Comparison of ENCODE assay signal across 8 mouse cellular contexts in genomic region chr2:28517206-28517909, GRCm38 (mm10). TPM values are rescaled to one million over a fixed set of nuclear protein-coding genes. Genes with fewer than 3 reads are reported as not detected.
DNase-seq lines count a peak whose midpoint lies in the region; ATAC-seq and TF ChIP-seq lines count a peak whose summit lies in the region.

No protein-coding gene starts in this region.

- TF ChIP-seq POLR2A in CH12.LX (IDR thresholded peaks at IDR 0.05; ENCODE audit: low read depth, low read length), result no peak
- no peak for TF ChIP-seq POLR2A in cortical plate, adult 2 months (IDR thresholded peaks at IDR 0.05; ENCODE audit: extremely low read depth, insufficient read depth, low read length)
- no peak for TF ChIP-seq POLR2A in heart, adult 2 months (IDR thresholded peaks at IDR 0.05; ENCODE audit: insufficient read depth, low read depth, low read length)

- peaks cover 0 to 10% of the 10 kb centered on the region in 2 experiments for H3K36me3 ChIP-seq in CH12.LX (replicated peaks in 1 of 2; ENCODE audit: control insufficient read depth in 1 of 2, insufficient read depth in 1 of 2, low read length in 1 of 2)
- no peaks in the 10 kb centered on the region for H3K36me3 ChIP-seq in heart, adult 2 months (ENCODE audit: control insufficient read depth, insufficient read depth, low read length)
- H3K36me3 ChIP-seq in kidney, embryonic 14.5 days (ENCODE audit: control insufficient read depth, insufficient read depth, low read length), result peaks cover 4% of the 10 kb centered on the region; the same call in 1 of the 2 replicates

- in situ Hi-C loops in CH12.LX (cut with MboI; ENCODE audit: low pct_ligation_motif_present, low pct_unique_long_range_greater_than_20kb, low sequenced_read_pairs), result no loop called here

- peak; percentile 95 for DNase-seq in CH12.LX (ENCODE audit: extremely low read depth)
- DNase-seq in ZHBTc4 (ENCODE audit: low read depth, low spot score), result peak; percentile 95
- peak; percentile 82 to 86 for DNase-seq in heart, adult 2 months
- peak; percentile 88 for DNase-seq in lung, postnatal 10 days
- peak; percentile 76 to 79 for DNase-seq in right cerebral cortex, postnatal 10 days (ENCODE audit: low spot score in 2 of 2)
- peak; percentile 85 for DNase-seq in yolk sac, embryonic 10.5 days (ENCODE audit: low spot score)

- intact Hi-C loops in heart, adult 2 months (cut with DNase I), result loop anchor here (1.0 kb wide), 1 partner anchor 30 kb away; no protein-coding TSS in a partner anchor

- H3K4me2 ChIP-seq in CH12.LX (ENCODE audit: insufficient read depth, low read depth, poor library complexity, severe bottlenecking), result no peak overlapping the region
- H3K4me2 ChIP-seq in kidney, embryonic 14.5 days (replicated peaks; ENCODE audit: low read depth, low read length), result no peak overlapping the region

- TF ChIP-seq EP300 in CH12.LX (IDR thresholded peaks at IDR 0.05; ENCODE audit: low read length), result 0 out of 2 replicates have a peak, but pooled peaks have one; percentile 15
- TF ChIP-seq EP300 in heart, adult 2 months (IDR thresholded peaks at IDR 0.05; ENCODE audit: insufficient read depth, low read depth, low read length), result peak; percentile 92

- TF ChIP-seq RAD21 in CH12.LX (IDR thresholded peaks at IDR 0.05; ENCODE audit: low read depth, low read length), result peak; percentile 91

- 38% methylated on average over 5 of the region's 5 CpGs for WGBS in heart, adult 2 months
- WGBS in kidney, embryonic 14.5 days, result 53% methylated on average over 5 of the region's 5 CpGs

- no peaks in the 10 kb centered on the region for H3K79me2 ChIP-seq in CH12.LX (replicated peaks; ENCODE audit: control insufficient read depth, extremely low read depth, insufficient read depth, poor library complexity, severe bottlenecking)
- H3K79me2 ChIP-seq in heart, adult 2 months (replicated peaks; ENCODE audit: control insufficient read depth, insufficient read depth, low read length), result no peaks in the 10 kb centered on the region

- peaks cover 31 to 67% of the 10 kb centered on the region in 2 experiments for H3K4me1 ChIP-seq in CH12.LX (ENCODE audit: control insufficient read depth in 1 of 2, insufficient read depth in 2 of 2)
- H3K4me1 ChIP-seq in cortical plate, adult 2 months (ENCODE audit: control insufficient read depth, insufficient read depth, low read length), result peaks cover 27% of the 10 kb centered on the region
- H3K4me1 ChIP-seq in heart, adult 2 months (ENCODE audit: control insufficient read depth, insufficient read depth, low read length), result peaks cover 14% of the 10 kb centered on the region
- H3K4me1 ChIP-seq in kidney, embryonic 14.5 days (ENCODE audit: control insufficient read depth, insufficient read depth, low read length), result peaks cover 12% of the 10 kb centered on the region

- H3K27me3 ChIP-seq in CH12.LX (replicated peaks), result peaks cover 12% of the 10 kb centered on the region
- no peaks in the 10 kb centered on the region for H3K27me3 ChIP-seq in heart, adult 2 months (ENCODE audit: control insufficient read depth, insufficient read depth, low read length)
- no peaks in the 10 kb centered on the region for H3K27me3 ChIP-seq in kidney, embryonic 14.5 days (ENCODE audit: control insufficient read depth, insufficient read depth, low read length)

- H3K27ac ChIP-seq in CH12.LX (ENCODE audit: insufficient read depth, low read depth), result peak overlapping the region; percentile 49
- H3K27ac ChIP-seq in cortical plate, adult 2 months (ENCODE audit: insufficient read depth, low read length), result peak overlapping the region; percentile 49
- no peak overlapping the region for H3K27ac ChIP-seq in heart, adult 2 months
- H3K27ac ChIP-seq in kidney, embryonic 14.5 days (ENCODE audit: low read depth, low read length), result no peak overlapping the region

- H3K9me3 ChIP-seq in CH12.LX (replicated peaks; ENCODE audit: low read length), result no peaks in the 10 kb centered on the region
- no peaks in the 10 kb centered on the region for H3K9me3 ChIP-seq in kidney, embryonic 14.5 days (ENCODE audit: control insufficient read depth, low read length)

- H3K4me3 ChIP-seq in CH12.LX (replicated peaks in 1 of 3; ENCODE audit: low read depth in 2 of 3, low read length in 2 of 3, poor library complexity in 1 of 3), result no peak overlapping the region
- H3K4me3 ChIP-seq in cortical plate, adult 2 months (ENCODE audit: insufficient read depth, low read length), result no peak overlapping the region
- no peak overlapping the region for H3K4me3 ChIP-seq in heart, adult 2 months
- H3K4me3 ChIP-seq in kidney, embryonic 14.5 days (ENCODE audit: low read length), result no peak overlapping the region

- dilution Hi-C loops in CH12.LX (cut with MboI; ENCODE audit: extremely low pct_ligation_motif_present, extremely low pct_unique_long_range_greater_than_20kb, low sequenced_read_pairs), result no loop called here

- H3K9ac ChIP-seq in CH12.LX (ENCODE audit: insufficient read depth, low read depth), result no peak overlapping the region
- H3K9ac ChIP-seq in heart, adult 2 months (ENCODE audit: low read depth, low read length), result no peak overlapping the region
- H3K9ac ChIP-seq in kidney, embryonic 14.5 days (ENCODE audit: low read depth, low read length), result no peak overlapping the region; the same call in 1 of the 2 replicates

- peak; percentile 2; the same call in 1 of the 2 replicates for ATAC-seq in kidney, embryonic 14.5 days (ENCODE audit: low FRiP score, low TSS enrichment)

- TF ChIP-seq CTCF in CH12.LX (conservative IDR thresholded peaks at IDR 0.05 in 1 of 2, IDR thresholded peaks at IDR 0.05 in 1 of 2; ENCODE audit: low read depth in 2 of 2, low read length in 2 of 2), result peak; percentile 96 to 97
- peak; percentile 74 for TF ChIP-seq CTCF in cortical plate, adult 2 months (IDR thresholded peaks at IDR 0.05; ENCODE audit: extremely low read depth, insufficient read depth, low read length)
- TF ChIP-seq CTCF in heart, adult 2 months (IDR thresholded peaks at IDR 0.05), result peak; percentile 91

TF ChIP-seq in CH12.LX, 34 proteins besides CTCF, POLR2A, EP300 and RAD21 (continues in another document):
- TF ChIP-seq TBP (conservative IDR thresholded peaks at IDR 0.05; ENCODE audit: low read depth, low read length) (no peak), KAT2A (IDR thresholded peaks at IDR 0.05; ENCODE audit: insufficient replicate concordance, low read length) (no peak), RCOR1 (conservative IDR thresholded peaks at IDR 0.05; ENCODE audit: low read depth, low read length) (no peak), HCFC1 (IDR thresholded peaks at IDR 0.05; ENCODE audit: low read depth, low read length) (no peak), MYC (IDR thresholded peaks at IDR 0.05; ENCODE audit: low read depth, low read length) (no peak), MXI1 (IDR thresholded peaks at IDR 0.05; ENCODE audit: low read depth, low read length) (peak; percentile 93), BHLHE40 (IDR thresholded peaks at IDR 0.05; ENCODE audit: low read depth, low read length) (0 out of 2 replicates have a peak, but pooled peaks have one; percentile 33), SIN3A (IDR thresholded peaks at IDR 0.05; ENCODE audit: low read length) (peak; percentile 91), ZNF384 (IDR thresholded peaks at IDR 0.05; ENCODE audit: low read depth, low read length) (no peak), IRF4 (IDR thresholded peaks at IDR 0.05; ENCODE audit: low read depth, low read length) (no peak; the same call in none of the 2 replicates), ZKSCAN1 (IDR thresholded peaks at IDR 0.05; ENCODE audit: borderline replicate concordance, low read depth, low read length) (no peak), MAZ (IDR thresholded peaks at IDR 0.05; ENCODE audit: low read depth, low read length) (peak; percentile 74; the same call in 1 of the 2 replicates), GABPA (IDR thresholded peaks at IDR 0.05; ENCODE audit: insufficient replicate concordance, low read depth, low read length) (no peak)

RNA-seq across cellular contexts. Expression of gene Ralgds, which starts 4.4 kb away (rescaled TPM):
- 11.0 and 11.4 TPM in 2 replicates for total RNA-seq in CH12.LX (2012; rRNA removed)
- total RNA-seq in CH12.LX (2014; rRNA removed), result 4.1 and 4.8 TPM in 2 replicates
- 6.6 and 7.4 TPM in 2 replicates for polyA plus RNA-seq in CH12.LX (2012; ENCODE audit: insufficient read length, low read depth)
- polyA plus RNA-seq in cortical plate, adult 2 months (2012; rRNA removed), result 107 and 112 TPM in 2 replicates
- total RNA-seq in heart, adult 2 months (2021), result 10 to 100 TPM in 1 of 2 experiments, 1 to 10 TPM in 1; 9.7 to 12.2 TPM
- 19.5 and 24.8 TPM in 2 replicates for polyA plus RNA-seq in heart, adult 2 months (2012; rRNA removed)
- 23.7 and 26.6 TPM in 2 replicates for polyA plus RNA-seq in kidney, embryonic 14.5 days (2014; fragmentation: Nextera tagmentation; extraction: Ambion mirVana)

RNA-seq across cellular contexts. Expression of gene Gm10134, which starts 11.5 kb away (rescaled TPM):
- total RNA-seq in CH12.LX (2012; rRNA removed) (not detected in 2 replicates), CH12.LX (2014; rRNA removed) (not detected in 2 replicates)
- not detected in 2 replicates for polyA plus RNA-seq in CH12.LX (2012; ENCODE audit: insufficient read length, low read depth)
- polyA plus RNA-seq in cortical plate, adult 2 months (2012; rRNA removed), result 0.79 TPM in 1 of 2 replicates, not detected in the other
- total RNA-seq in heart, adult 2 months (2021), result 1 to 10 TPM; 1.0 to 1.7 TPM
- polyA plus RNA-seq in heart, adult 2 months (2012; rRNA removed), result 0.47 TPM in 1 of 2 replicates, not detected in the other
- polyA plus RNA-seq in kidney, embryonic 14.5 days (2014; fragmentation: Nextera tagmentation; extraction: Ambion mirVana), result 2.7 and 9.9 TPM in 2 replicates

RNA-seq across cellular contexts. Expression of gene Gbgt1, which starts 20.7 kb away (rescaled TPM):
- total RNA-seq in CH12.LX (2012; rRNA removed) (not detected in 2 replicates), CH12.LX (2014; rRNA removed) (not detected in 2 replicates)
- not detected in 2 replicates for polyA plus RNA-seq in CH12.LX (2012; ENCODE audit: insufficient read length, low read depth)
- polyA plus RNA-seq in cortical plate, adult 2 months (2012; rRNA removed), result 1.8 and 2.0 TPM in 2 replicates
- total RNA-seq in heart, adult 2 months (2021), result 1 to 10 TPM; 1.8 to 2.1 TPM
- polyA plus RNA-seq in heart, adult 2 months (2012; rRNA removed), result 1.3 and 2.2 TPM in 2 replicates
- 2.7 and 3.5 TPM in 2 replicates for polyA plus RNA-seq in kidney, embryonic 14.5 days (2014; fragmentation: Nextera tagmentation; extraction: Ambion mirVana)

RNA-seq across cellular contexts. Expression of gene Cel, which starts 45.8 kb away (rescaled TPM):
- total RNA-seq in CH12.LX (2012; rRNA removed) (not detected in 2 replicates), CH12.LX (2014; rRNA removed) (not detected in 2 replicates)
- polyA plus RNA-seq in CH12.LX (2012; ENCODE audit: insufficient read length, low read depth), result not detected in 2 replicates
- 0.06 and 0.08 TPM in 2 replicates for polyA plus RNA-seq in cortical plate, adult 2 months (2012; rRNA removed)
- total RNA-seq in heart, adult 2 months (2021), result not detected
- not detected in 2 replicates for polyA plus RNA-seq in heart, adult 2 months (2012; rRNA removed)
- polyA plus RNA-seq in kidney, embryonic 14.5 days (2014; fragmentation: Nextera tagmentation; extraction: Ambion mirVana), result not detected in 2 replicates

RNA-seq across cellular contexts. Expression of gene Mrps2, which starts 49.5 kb away (rescaled TPM):
- 21.3 and 28.7 TPM in 2 replicates for total RNA-seq in CH12.LX (2012; rRNA removed)
- total RNA-seq in CH12.LX (2014; rRNA removed), result 45.5 and 46.6 TPM in 2 replicates
- 73.3 and 78.5 TPM in 2 replicates for polyA plus RNA-seq in CH12.LX (2012; ENCODE audit: insufficient read length, low read depth)
- 37.2 and 38.8 TPM in 2 replicates for polyA plus RNA-seq in cortical plate, adult 2 months (2012; rRNA removed)
- total RNA-seq in heart, adult 2 months (2021), result 10 to 100 TPM; 42.1 to 43.0 TPM
- polyA plus RNA-seq in heart, adult 2 months (2012; rRNA removed), result 47.8 and 68.2 TPM in 2 replicates
- polyA plus RNA-seq in kidney, embryonic 14.5 days (2014; fragmentation: Nextera tagmentation; extraction: Ambion mirVana), result 51.9 and 73.0 TPM in 2 replicates

Comparison
In these comparisons a context has a peak if more than half of its experiments do, and no peak if none do; other contexts are left out.
1. H3K27ac ChIP-seq: peak in CH12.LX (single experiment) and cortical plate, adult 2 months (single experiment); none in heart, adult 2 months (single experiment) and kidney, embryonic 14.5 days (single experiment).
2. Peak in every context shown above with its lines, with median percentiles within 50 percentile points of each other: DNase-seq and CTCF ChIP-seq.